Mouse (Mus musculus): ENCODE results near the gene Cyfip1.

DNA sequence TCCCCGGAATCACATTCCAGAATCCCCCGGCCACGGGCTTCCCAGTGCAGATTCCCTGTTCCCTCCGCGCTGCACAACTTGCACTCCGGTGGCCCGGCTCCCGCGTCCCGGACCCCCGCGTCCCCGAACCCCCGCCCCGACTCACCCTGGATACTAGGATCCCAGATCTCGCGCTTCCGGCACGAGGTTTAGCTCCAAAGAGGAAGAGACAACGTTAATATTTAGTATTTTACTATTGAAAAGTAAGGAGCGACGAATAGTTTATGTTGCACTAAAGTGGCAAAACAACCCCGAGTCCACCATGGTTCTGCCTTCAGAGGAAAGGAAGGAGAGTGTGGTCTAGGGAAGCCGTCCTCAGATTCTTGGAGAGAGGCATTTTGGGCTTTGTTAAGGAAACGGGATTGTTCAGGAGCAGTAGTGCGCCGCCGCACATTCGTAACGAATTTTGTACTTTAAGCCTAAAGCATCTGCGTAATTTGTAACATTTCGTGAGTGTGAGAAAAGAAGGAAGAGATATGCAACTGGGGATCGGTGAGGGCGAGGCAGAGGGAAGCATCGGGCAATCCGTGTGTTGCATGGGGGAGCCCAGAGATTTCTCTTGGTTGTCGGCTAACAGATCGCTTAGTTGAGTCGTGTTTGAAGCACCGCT lies 1.1 kb downstream of the Cyfip1 start:
- TF ChIP-seq CTCF (IDR thresholded peaks at IDR 0.05; ENCODE audit: low read depth) (no peak), EP300 (IDR thresholded peaks at IDR 0.05; ENCODE audit: low read depth) (no peak)

Measured in heart, postnatal 0 days (tissue).